ENCODE assay signal across 29 mouse cellular contexts in the genomic region with DNA sequence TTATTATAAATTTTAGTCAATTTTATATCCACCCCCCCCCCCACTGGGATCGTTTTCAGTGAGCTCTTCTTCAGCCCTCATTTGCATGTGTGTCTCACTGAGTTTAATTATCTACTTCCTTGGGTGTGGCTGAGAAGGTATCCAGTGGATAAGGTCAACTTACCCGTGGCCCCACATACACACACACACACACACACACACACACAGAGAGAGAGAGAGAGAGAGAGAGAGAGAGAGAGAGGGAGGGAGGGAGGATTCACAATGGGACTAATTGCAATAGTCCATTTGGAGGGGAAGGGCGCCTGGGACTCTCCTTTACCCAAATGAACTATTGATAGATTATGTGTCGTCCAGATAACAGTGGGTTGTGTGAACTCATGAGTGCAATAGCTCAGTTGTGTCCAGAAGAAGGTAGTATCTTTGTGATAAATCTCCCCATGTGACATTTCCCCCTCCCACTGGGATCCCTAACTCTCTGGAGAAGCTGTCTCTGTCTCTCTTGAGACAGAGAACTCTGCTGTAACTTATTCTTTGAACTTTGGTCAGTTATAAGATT.
"Had no signal": no experiment of that assay in that cellular context is flagged by ENCODE, and none has a peak within 500 bp of the region (broad histone marks: within the 10 kb centered on the region; RNA-seq: fewer than 3 reads in every experiment).

No protein-coding gene starts in this region.

- H3K4me1 ChIP-seq: heart, embryonic 12.5 days; heart, embryonic 13.5 days; heart, embryonic 15.5 days; hindbrain, embryonic 15.5 days had no signal

- H3K27me3 ChIP-seq: heart, embryonic 12.5 days; heart, embryonic 13.5 days; heart, embryonic 15.5 days; hindbrain, embryonic 12.5 days; hindbrain, embryonic 13.5 days; hindbrain, embryonic 15.5 days; intestine, embryonic 15.5 days; kidney, embryonic 15.5 days had no signal

- H3K9me3 ChIP-seq: heart, embryonic 13.5 days; heart, embryonic 15.5 days; hindbrain, embryonic 13.5 days; hindbrain, embryonic 15.5 days; intestine, embryonic 15.5 days had no signal

- H3K9ac ChIP-seq: heart, embryonic 12.5 days; heart, embryonic 13.5 days; heart, embryonic 15.5 days; hindbrain, embryonic 12.5 days; hindbrain, embryonic 13.5 days; hindbrain, embryonic 14.5 days; hindbrain, embryonic 15.5 days; intestine, embryonic 15.5 days; kidney, embryonic 15.5 days had no signal

- H3K36me3 ChIP-seq: heart, embryonic 12.5 days; heart, embryonic 13.5 days; heart, embryonic 15.5 days; hindbrain, embryonic 10.5 days; hindbrain, embryonic 12.5 days; hindbrain, embryonic 15.5 days; intestine, embryonic 15.5 days; kidney, embryonic 15.5 days had no signal

- DNase-seq: heart, postnatal 10 days; heart, postnatal 14 days; heart, postnatal 36 days; heart, postnatal 4 days; kidney, adult 11 months; kidney, adult 18-20 months; kidney, adult 2 months; kidney, adult 8-10 months; kidney, adult 9 months; kidney, postnatal 10 days; kidney, postnatal 14 days; kidney, postnatal 25 days; kidney, postnatal 36 days; layer of hippocampus, adult 9-11 months; layer of hippocampus, postnatal 36 days had no signal

- H3K27ac ChIP-seq: heart, embryonic 13.5 days; heart, embryonic 15.5 days; hindbrain, embryonic 10.5 days; hindbrain, embryonic 12.5 days; hindbrain, embryonic 13.5 days; hindbrain, embryonic 14.5 days; hindbrain, embryonic 15.5 days; hindbrain, postnatal 0 days; intestine, embryonic 15.5 days; kidney, embryonic 15.5 days; kidney, postnatal 0 days; layer of hippocampus, adult 2 months; left cerebral cortex, adult 2 months had no signal

- H3K4me3 ChIP-seq: heart, embryonic 12.5 days; heart, embryonic 13.5 days; heart, embryonic 15.5 days; hindbrain, embryonic 10.5 days; hindbrain, embryonic 12.5 days; hindbrain, embryonic 13.5 days; hindbrain, embryonic 15.5 days; intestine, embryonic 15.5 days; kidney, embryonic 15.5 days; layer of hippocampus, adult 2 months; left cerebral cortex, adult 2 months had no signal
